Mouse (Mus musculus): ENCODE measurements around the gene Acvr2a.
A peak's percentile ranks its signal among the peaks of the same experiment; 100 is the strongest.
"Not testable (repeated sequence)": the region's sequence is repeated elsewhere in the genome, so short reads cannot be mapped to it uniquely, and the experiment has no call there.

Gene Acvr2a

DNA sequence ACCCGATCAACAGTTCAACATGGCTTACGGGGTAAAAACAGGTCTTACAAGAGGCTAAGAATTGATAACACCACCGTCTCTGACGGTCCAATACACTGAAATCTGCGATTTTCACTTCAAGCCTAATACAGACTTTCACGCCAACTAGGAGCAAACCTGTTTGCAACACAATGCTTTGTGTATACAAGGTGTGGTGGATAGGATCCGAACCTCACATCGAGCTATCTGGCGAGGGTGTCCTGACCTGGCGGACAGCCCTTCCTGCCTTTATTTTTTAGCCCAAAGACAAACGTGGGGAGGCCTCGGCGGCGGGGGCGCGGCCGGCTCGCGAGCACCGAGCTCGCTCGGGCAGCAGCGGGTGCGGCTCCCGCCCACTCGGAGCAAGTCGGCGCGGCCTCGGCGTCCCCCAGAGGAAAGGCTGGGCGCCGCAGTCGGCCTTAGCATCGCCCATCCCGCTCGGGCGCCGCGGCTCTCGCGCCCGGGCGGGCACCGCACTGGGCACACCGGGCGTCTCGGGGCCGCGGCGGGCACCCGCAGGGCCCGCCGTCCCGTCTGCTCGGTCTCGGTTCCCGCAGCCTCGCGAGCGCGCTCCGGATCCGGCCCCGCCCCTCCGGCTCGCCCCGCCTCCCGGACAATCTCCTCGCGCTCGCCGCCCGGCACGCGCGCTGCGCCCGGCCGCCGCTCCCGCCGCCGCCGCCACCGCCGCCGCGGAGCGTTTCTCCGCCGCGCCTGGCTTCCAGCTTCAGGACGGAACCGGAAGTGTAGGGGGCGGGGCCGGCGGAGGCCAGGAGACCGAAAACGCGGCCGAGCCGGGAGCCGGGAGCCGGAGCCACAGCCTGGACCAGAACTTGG is at the start of gene Acvr2a:
Gene Acvr2a (plus strand): TSS at position 739 of the 852 bp plus-strand sequence.
- peak; percentile 64 to 67 for DNase-seq

DNA sequence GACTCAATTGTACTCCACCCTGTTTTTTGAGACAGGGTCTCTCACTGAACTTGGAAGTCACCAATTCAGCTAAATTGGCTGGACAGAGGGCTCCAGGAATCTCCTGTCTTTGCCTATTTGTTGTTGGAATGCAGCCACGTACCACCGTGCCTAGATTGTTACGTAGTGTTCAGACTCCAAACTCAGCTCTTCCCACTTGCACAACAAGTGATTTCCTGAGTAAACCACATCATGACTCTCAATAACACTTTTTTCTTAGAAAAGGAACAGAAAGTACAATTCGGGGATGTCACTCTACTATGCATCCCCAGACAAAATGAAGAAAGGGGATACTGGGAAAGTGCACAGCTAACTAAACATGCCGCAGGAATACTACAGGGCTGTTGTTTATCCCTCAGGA is 47.4 kb upstream of the Acvr2a start:
- DNase-seq, result no peak

DNA sequence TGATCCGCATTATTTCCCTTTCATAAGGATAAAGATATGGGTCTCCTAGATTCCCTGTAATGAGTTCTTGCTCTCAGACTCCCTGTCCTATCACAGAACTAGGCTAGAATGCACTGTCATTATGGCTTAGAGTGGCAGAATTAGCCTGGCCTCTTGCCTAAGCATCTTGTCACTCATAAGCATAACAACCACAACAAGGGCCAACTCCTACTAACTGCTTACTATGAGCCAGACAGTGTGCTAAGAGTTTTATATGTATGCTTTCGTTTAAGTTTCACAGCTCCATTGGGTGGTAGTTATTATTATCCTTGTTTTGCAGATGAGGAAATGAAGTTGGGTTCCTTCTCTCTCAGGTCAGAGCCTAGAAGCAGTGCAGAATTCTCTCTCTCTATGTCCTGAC is 46.1 kb upstream of the Acvr2a start:
- no peak for DNase-seq

DNA sequence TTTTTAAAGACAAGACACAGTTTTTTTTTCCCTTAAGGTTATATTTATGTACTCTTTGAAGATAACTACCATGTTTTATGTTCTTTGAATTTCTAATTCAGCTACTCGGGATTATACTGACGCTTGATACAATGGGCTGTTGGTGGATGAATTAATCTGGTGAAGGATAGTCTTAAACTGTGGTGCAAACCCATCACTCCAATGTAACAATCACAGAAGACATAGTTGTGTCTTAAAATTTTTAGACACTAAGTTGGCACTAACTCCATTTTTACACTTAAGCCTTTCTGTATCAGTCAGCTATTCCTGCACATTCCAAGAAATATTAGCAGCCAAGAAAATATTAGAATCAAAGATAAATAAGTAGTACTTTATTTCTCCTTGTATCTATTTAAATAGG is 45.7 kb upstream of the Acvr2a start:
- no peak for DNase-seq

DNA sequence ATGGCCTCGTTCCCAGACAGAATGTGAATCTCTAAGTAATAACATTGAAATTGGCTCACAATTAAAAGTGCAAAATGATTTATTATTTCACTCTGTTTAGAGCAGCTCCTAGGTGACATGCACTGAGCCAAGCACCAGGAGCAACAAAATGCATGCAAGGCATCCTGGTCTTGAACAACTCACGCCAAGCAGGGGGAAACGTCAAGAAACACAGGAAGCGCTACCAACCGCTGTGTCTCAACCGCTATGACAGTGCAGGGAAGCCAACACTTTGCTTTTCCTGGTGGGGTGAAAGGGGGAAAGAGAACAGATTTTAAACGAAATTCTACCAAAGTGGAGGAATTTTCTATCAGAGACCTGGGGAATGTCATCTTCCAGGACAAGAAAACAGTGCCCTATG is 43.8 kb upstream of the Acvr2a start:
- no peak for DNase-seq

DNA sequence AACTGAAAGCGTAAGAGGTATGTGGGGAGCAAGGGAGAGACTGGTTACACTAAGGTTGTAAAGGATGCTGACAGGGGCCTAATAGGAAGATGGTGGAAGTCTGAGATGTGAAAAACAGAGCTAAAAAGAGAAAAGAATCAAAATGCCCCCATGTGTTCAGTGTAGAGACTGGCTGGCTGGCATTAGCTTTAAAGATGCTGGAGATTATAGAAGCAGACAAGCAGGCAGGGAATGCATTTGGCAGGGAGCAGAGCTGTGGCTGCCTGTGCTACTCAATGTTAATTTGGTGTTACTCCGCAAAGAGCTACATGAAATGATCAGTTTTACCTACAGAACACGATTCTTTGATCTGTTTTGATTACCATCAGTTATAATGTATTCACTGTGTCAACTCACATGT is 43.3 kb upstream of the Acvr2a start:
- DNase-seq, result no peak

DNA sequence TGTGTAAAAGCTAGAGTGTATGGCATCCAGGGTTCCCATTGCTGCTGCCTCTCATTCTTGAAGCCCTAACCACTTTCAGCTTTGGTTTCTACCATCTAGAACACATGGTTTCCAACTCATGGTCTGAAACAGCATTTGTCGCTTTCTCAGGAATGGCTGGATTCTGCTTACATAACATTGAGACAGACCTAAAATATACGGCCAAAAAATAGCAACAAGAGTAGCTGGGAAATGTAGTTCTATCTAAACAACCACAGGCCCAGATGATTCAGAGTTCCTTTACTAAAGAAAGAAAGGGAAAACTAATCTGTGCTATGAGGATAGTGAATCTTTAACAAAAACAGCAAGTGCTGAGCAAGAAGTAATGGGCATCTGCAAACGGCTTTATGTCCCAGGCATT is 38.6 kb upstream of the Acvr2a start:
- DNase-seq, result no peak

DNA sequence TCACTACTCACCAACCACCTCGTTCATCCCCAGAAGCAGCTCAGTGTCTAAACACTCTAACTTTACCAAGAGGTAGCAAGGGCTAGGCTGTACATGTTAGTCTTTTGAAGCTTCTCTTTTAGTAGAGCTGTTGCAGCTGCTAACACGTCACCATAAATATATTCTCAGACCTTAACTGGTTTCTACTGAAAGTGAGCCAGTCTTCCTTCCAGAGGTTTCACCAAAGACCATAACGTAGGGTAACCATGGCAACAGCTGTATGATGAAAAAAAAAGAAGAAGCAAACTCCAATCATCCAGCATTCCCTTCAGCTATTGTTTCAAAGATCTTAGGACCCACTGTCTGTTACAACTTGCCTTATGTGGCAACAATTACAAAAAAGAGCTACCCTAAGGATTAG is 25.0 kb upstream of the Acvr2a start:
- no peak for DNase-seq

DNA sequence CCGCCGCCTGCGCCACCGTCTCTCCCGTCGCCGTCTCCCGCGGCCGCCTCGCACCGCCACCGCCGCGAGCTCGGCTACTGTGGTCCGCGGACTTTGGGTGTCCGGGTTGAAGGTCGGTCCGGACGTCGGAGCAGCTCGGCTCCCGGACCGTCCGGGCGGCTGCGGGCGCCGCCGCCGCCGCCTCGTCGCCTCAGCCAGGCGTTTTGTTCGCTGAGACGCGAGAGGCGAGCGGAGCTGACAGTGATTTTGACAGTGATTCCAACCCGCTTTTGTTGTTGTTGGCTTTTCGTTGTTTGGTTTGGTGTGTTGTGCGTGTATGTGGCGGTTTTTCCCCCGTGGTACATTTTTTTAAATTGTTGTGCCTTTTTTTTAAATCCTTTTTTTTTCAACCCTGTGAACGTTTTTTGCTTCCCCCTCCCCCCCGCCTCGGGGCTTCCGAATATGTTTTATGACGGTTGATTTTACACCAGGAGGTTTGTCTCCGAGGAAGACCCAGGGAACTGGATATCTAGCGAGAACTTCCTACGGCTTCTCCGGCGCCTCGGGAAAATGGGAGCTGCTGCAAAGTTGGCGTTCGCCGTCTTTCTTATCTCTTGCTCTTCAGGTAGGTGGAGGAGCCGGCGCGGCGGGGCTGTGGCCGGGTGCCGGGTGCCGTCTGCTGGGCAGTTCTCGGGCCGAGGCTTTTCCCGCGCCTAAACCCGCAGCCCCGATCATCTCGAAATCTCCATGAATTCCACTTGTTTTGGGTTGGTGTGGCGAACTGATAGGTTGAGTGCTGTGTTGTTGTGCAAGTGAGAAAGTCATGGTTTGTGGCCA is 522 bp downstream of the Acvr2a start:
- peak; percentile 5 to 6 for DNase-seq

DNA sequence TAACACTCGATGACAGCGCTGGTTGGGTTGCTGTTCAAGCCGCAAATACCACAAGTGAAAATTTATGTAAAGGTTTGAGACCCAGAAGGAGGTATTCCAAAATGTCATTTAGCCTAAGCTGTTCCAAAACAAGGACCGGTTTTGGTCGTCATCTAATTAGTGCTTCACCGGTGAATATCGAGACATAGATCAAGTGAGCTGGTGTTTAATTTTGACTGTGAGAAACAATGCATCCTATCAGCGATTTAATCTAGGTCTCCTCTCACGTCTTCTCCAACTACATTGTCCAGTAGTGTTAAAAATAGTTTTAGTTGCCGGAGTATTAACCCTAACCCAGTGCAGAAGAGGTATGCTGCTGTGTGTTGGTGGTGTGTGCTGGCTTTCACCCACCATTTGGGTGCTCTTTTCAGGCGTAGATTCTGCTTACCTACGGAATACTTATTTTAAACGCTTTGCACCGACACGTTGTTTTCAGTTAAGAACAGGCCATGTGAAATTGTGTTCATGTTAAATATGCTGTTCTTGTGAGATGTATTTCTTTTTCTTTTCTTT is 1.2 kb downstream of the Acvr2a start:
- DNase-seq, result no peak

DNA sequence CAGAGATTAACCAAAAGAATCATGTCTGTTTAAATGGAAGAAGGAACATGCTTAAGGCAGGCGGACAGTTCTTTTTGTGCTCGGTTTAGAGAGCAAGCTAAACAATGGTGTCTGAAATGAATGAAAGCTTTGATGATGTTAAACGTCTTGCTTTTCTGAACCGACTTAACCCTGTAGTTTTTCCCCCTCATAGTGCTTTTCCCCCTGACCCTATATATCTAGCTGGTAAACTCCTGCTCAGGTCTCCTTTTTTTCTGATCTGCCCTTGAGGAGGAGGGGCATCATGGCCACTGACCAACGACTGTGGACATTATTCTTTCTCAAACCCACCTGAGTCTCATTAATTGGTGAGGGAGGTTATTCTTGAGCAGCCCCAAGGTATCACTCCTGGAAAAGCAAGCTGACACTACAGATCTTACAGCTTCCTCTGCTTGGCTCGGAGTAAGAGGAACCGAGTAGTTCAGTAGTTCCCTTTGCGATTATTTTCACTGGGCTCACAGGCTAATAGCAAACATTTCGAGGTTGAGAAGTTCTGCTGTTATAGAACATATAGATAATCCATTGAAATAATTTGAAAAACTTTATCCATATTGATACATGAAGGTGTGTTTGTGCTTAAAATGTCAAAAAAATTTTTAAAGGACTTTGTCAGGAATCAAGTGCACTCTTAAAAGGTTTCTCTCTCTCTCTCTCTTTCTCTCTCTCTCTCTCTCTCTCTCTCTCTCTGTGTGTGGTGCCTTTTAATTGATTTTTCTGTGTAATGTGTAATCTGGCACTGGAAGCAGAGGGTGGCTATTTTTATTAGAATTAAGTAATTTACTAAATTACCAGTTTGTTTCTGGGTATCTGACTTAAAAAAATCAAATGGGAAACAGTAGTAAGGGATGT is 2.5 kb downstream of the Acvr2a start:
- no peak for DNase-seq

DNA sequence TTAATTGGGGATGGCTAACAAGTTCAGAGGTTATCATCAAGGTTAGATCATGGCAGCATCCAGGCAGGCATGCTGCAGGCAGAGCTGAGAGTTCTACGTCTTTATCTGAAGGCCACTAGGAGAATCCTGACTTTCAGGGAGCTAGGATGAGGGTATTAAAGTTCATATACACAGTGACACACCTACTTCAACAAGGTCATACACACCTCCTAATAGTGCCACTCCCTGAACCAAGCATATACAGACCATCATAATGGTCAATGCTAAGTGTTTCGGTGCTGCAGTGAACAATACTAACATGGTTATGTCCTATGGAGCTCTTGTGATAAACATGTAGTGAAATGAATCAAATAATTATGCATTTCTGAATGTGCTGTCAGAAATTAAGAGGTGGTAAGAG is 12.0 kb downstream of the Acvr2a start:
- DNase-seq, result no peak

DNA sequence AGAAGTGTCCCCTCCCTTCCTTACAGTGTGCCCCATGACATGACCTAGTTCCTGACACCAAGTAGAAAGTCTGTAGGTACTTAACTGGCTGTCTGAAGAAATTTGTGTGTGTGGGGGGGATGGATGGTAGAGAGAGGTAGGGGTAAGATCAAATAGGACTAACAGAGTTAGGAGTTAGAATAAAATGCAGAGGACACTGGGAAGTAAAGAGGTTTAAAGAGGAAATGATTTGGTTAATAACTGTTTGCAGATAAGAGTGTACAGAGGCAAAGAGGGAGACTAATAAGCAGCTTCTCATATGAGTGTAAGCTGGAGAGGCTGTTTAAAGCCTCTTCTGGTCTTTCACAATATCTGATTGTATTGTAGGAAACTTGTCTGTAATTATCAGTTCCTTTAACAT is 12.5 kb downstream of the Acvr2a start:
- DNase-seq, result no peak

DNA sequence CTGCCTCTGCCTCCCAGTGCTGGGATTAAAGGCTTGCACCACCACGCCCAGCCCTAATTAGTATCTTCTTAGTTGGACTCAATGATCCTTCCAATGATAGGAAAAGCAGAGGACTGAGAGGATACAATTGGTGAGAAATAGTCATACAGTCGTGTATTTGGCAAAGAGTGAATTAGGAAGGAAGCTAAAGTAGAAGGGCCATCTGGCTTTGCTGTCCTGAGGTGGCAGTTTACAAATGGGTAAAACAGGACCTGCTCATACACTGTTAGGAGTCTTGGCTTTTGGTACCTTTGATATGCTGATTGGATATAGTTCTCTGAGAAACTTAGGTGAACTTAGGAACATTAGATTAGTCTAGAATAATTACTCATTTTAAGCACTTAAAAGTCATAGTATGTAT is 16.6 kb downstream of the Acvr2a start:
- no peak for DNase-seq

DNA sequence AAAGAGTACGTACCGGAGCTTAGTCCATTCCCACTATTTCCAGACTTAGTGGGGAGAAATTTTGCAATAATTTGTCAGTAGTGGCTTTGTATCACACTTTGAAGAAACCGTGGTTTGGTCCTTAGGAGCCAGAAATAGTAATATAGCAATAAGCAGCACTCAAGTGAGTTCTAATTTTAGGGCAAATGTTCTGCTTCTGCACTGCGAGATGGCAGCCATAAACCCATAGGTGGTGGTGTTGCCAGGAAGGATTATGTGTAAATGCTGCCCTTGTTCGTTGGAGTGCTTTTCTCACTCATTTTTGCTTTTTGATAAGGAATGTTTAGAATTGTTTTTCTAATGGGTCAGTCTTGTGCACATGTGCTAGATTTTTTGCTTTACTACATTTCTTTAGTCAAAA is 18.4 kb downstream of the Acvr2a start:
- no peak for DNase-seq

DNA sequence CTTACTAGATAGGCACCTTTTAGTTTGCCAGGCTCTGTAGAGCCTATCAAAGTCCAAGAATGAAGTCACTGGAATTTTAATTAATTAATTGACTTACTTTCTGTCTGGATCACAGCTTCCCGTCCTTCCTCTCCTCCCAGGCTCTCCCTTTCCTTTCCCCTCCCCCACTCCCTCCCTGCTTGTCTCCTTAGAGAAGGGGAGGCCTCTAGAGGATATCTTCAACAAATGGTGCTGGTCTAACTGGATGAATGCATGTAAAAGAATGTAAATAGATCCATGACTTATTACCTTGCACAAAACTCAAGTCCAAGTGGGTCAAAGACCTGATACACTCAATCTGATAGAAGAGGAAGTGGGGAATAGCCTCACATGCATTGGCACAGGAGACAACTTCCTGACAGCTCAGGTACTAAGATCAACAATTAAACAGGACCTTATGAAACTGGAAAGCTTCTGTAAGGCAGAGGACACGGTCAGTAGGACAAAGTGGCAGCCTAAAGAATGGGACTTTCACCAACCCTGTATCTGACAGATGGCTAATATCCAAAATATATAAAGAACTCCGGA is 20.1 kb downstream of the Acvr2a start:
- no peak for DNase-seq

DNA sequence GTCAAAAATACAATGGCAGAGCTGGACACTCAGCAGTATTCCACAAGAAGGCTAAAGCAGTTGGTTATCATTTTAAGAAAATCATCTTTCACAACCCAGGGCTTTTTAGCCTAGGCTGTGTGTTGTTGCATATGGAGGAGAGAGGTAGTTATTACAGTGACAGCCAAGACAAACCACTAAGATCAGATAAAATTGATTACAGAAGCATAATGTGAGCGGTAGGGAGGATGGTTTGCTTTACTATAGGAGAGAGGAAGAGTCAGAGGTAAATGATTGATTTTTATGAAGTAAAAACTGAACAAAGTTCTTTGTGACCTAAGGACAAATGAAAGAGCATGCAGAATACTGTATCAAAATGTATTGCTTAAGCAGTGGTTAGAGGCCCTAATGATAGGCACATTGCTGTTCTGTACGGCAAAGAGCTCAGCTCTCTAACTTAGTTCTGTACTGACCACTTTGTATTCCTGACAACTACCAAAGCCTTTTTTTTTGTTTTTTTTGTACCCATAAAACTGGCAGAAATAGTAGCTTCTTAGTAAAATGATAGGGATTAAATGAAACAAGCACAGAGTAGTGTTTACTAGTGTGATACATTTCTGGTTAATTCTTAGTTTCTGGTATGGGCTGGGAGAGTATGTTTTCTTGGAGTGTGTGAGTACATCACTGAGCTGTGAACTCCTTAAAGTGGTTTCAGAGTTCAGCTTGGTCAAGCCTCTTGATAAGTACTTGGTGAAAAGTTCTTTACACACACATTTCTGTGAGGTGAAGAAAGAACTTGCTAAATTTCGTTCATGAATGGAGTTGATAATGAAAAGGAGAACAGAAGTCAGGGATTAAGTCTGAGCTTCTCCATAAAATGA is 27.9 kb downstream of the Acvr2a start:
- DNase-seq, result no peak

DNA sequence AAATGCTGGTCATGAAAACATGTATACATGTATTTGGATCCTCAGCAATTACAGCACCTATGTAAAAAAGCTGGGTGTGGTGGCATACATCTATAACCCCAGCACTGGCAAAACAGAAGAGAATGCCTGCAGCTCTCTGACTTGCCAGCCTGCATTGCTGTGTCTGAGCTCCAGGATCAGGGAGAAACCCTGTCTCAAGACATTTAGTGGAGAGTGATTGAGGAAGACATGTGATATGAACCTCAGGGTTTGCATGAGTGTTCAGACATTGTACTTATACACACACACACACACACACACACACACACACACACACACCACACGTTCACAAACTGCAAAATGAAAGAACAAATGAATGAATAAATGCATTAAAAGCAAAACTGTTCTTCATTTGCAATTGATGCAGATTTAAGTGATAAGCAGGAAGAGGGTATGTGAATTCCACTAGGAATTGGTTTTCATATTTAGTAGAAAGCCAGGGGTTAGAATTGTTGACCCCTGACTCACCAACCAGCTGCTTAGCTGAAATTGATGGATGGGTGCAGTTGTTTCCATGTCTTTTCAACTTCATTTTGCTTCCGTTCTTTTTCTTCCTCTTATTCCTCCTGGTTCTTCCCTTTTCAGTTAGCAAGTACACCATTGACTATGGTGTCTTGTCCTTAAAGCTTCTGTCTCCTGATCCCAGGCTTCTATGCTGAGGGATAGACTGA is 32.9 kb downstream of the Acvr2a start:
- DNase-seq, result no peak

DNA sequence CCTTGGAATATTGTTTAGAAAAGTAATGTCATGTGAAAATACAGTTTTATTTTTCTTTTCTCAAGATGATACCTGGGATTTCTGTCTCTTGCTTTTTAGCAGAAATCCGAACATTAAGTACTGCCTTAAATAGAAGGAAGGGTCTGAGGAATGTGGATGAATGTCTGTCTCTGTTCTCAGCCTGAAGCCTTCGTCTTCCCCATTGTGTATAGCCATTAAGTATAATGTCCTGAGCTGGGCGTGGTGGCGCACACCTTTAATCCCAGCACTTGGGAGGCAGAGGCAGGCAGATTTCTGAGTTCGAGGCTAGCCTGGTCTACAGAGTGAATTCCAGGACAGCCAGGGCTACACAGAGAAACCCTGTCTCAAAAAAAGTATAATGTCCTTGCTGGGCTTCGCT is 51.7 kb downstream of the Acvr2a start:
- not testable (repeated sequence) for DNase-seq

DNA sequence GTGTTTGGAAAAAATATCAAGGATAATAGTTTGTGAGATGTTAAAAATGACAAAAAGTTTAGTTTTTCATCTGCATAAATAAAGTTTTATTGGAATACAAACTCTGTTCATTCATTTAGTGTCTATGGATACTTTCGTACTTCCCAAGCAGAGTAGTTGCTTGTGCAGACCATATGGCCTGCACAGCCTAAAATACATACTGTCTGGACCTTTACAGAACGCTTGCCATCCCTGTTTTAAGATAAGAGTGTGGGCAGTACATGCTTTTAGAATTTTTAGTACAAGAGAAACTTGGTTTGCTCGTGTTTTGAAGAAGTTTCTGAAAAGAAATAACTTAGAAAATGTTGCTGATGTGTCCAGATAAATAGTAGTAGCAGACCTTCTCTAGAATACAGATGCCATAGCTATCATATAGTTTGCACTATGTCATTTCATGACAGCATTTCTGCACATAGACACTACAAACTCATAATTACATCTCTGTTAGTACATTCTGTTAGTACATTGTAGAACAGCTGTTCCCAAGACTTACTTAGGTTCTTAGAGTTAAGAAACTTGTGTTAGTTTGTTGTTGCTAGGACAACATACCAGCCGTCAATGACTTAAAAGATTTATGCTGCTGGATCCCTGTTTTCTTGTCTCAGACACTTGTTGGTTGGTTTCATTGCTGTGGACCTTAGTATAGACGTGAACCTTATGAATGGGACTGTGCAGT is 54.4 kb downstream of the Acvr2a start:
- no peak for DNase-seq
